In genomic region chr7:75206671-75207070, GRCm38 (mm10) we compare ENCODE assay signal across 29 mouse cellular contexts.
A peak's percentile ranks its signal among the peaks of the same experiment; 100 is the strongest.
DNase-seq lines count a peak whose midpoint lies in the region; ATAC-seq lines count a peak whose summit lies in the region.
"Had no signal": no experiment of that assay in that cellular context is flagged by ENCODE, and none has a peak within 500 bp of the region (broad histone marks: within the 10 kb centered on the region; RNA-seq: fewer than 3 reads in every experiment).

No protein-coding gene starts in this region.

- H3K9me3 ChIP-seq in midbrain, embryonic 13.5 days: no peaks in the 10 kb centered on the region
- H3K9me3 ChIP-seq: embryonic facial prominence, embryonic 12.5 days; embryonic facial prominence, embryonic 15.5 days; heart, embryonic 10.5 days; heart, embryonic 15.5 days; hindbrain, embryonic 10.5 days; hindbrain, embryonic 13.5 days; intestine, embryonic 15.5 days had no signal

- no peaks in the 10 kb centered on the region for H3K4me1 ChIP-seq in midbrain, embryonic 13.5 days (replicated peaks)
- H3K4me1 ChIP-seq: embryonic facial prominence, embryonic 12.5 days; embryonic facial prominence, embryonic 15.5 days; heart, embryonic 10.5 days; heart, embryonic 15.5 days; hindbrain, embryonic 10.5 days; intestine, embryonic 15.5 days had no signal

- H3K9ac ChIP-seq in midbrain, embryonic 13.5 days (replicated peaks): no peak overlapping the region
- H3K9ac ChIP-seq: embryonic facial prominence, embryonic 12.5 days; embryonic facial prominence, embryonic 15.5 days; forebrain, postnatal 0 days; heart, embryonic 15.5 days; hindbrain, embryonic 13.5 days; intestine, embryonic 15.5 days had no signal

- ATAC-seq in midbrain, embryonic 13.5 days: no peak
- ATAC-seq: forebrain, embryonic 14.5 days; forebrain, postnatal 0 days; hindbrain, embryonic 16.5 days; intestine, embryonic 15.5 days; Patski had no signal

- peak; percentile 54 for DNase-seq in adrenal gland, adult 2 months
- no peak for DNase-seq in adrenal gland, postnatal 4 days (ENCODE audit: low spot score in 2 of 2)
- peak; percentile 32 for DNase-seq in adrenal gland, adult 8-10 months
- DNase-seq in adrenal gland, postnatal 14 days: peak; percentile 21
- no peak for DNase-seq in layer of hippocampus, postnatal 36 days
- DNase-seq: B cell, adult 2 months; cerebellum, adult 9-10 months; cerebellum, postnatal 14 days; forebrain, postnatal 0 days; gastrocnemius, adult 2 months; gastrocnemius, postnatal 14 days; heart, adult 11 months; heart, postnatal 10 days; heart, postnatal 36 days; kidney, adult 11 months; kidney, adult 8-10 months had no signal

- H3K4me2 ChIP-seq in midbrain, embryonic 13.5 days (replicated peaks): no peak overlapping the region
- H3K4me2 ChIP-seq: embryonic facial prominence, embryonic 12.5 days; embryonic facial prominence, embryonic 15.5 days; heart, embryonic 15.5 days; hindbrain, embryonic 13.5 days; intestine, embryonic 15.5 days had no signal

- H3K4me3 ChIP-seq in midbrain, embryonic 13.5 days (replicated peaks): no peak overlapping the region
- H3K4me3 ChIP-seq: embryonic facial prominence, embryonic 12.5 days; embryonic facial prominence, embryonic 15.5 days; gastrocnemius, adult 2 months; heart, embryonic 10.5 days; heart, embryonic 15.5 days; hindbrain, embryonic 10.5 days; hindbrain, embryonic 13.5 days; intestine, embryonic 15.5 days had no signal

- no peaks in the 10 kb centered on the region for H3K36me3 ChIP-seq in midbrain, embryonic 13.5 days
- H3K36me3 ChIP-seq: embryonic facial prominence, embryonic 12.5 days; embryonic facial prominence, embryonic 15.5 days; G1E; heart, embryonic 10.5 days; heart, embryonic 15.5 days; hindbrain, embryonic 10.5 days; hindbrain, embryonic 13.5 days; intestine, embryonic 15.5 days had no signal

- H3K27me3 ChIP-seq in midbrain, embryonic 13.5 days: no peaks in the 10 kb centered on the region
- H3K27me3 ChIP-seq: CH12.LX; embryonic facial prominence, embryonic 12.5 days; embryonic facial prominence, embryonic 15.5 days; heart, embryonic 15.5 days; hindbrain, embryonic 13.5 days; intestine, embryonic 15.5 days; Patski had no signal

- no peak overlapping the region for H3K27ac ChIP-seq in midbrain, embryonic 13.5 days
- H3K27ac ChIP-seq: embryonic facial prominence, embryonic 12.5 days; embryonic facial prominence, embryonic 15.5 days; gastrocnemius, adult 2 months; heart, embryonic 10.5 days; heart, embryonic 15.5 days; hindbrain, embryonic 10.5 days; hindbrain, embryonic 13.5 days; intestine, embryonic 15.5 days had no signal

- 95% methylated on average over 3 of the region's 3 CpGs for WGBS in midbrain, embryonic 13.5 days

Comparison
In these comparisons a context has a peak if more than half of its experiments do, and no peak if none do; other contexts are left out.
1. DNase-seq: peak in adrenal gland, adult 2 months (single experiment), adrenal gland, adult 8-10 months (single experiment) and adrenal gland, postnatal 14 days (single experiment); none in adrenal gland, postnatal 4 days (0 of 2) and layer of hippocampus, postnatal 36 days (0 of 2).